Mouse (Mus musculus) liver, embryonic 14.5 days (tissue): ENCODE measurements at regions not wholly inside any gene's neighbourhood (a gene's known extent, or its start where the extent isn't known, plus 50 kb on each side); places are given as distances from the start of the nearest gene placed in this dataset.
A peak's percentile ranks its signal among the peaks of the same experiment; 100 is the strongest.

Experiments used
- ATAC-seq: fragments of 200-750 bp; cut with Nextera tagmentation; 2 replicates; pipeline ENCODE4 v1.8.0; 2017; ENCODE audit warnings: moderate number of reproducible peaks, mild to moderate bottlenecking, moderate library complexity; ENCODE audit not compliant: insufficient read depth
- DNase-seq, 3 experiments: peaks; one replicate each; pipeline ENCODE4 v3.0.0-alpha.2; 2012 to 2013; ENCODE audit warnings: low read depth in 3 of 3, low spot score in 3 of 3
- H3K27ac ChIP-seq: fragments of 300-500 bp; sonication (generic); 2 replicates; pipeline ENCODE4 v1.5.1; 2014; ENCODE audit warnings: moderate library complexity, mild to moderate bottlenecking, control low read depth, inconsistent platforms
- H3K27me3 ChIP-seq: fragments of 300-500 bp; sonication (generic); 2 replicates; pipeline ENCODE4 v1.6.1; 2014; ENCODE audit warnings: mild to moderate bottlenecking, low read length, moderate library complexity; ENCODE audit not compliant: control insufficient read depth, insufficient read depth
- H3K36me3 ChIP-seq: fragments of 300-500 bp; sonication (generic); replicated peaks from 2 replicates; pipeline ENCODE4 v1.6.1; 2014; ENCODE audit warnings: low read depth; ENCODE audit not compliant: control insufficient read depth, insufficient read depth
- H3K4me1 ChIP-seq, 2 experiments: fragments of 200-500 bp in 1 of 2; fragments of 300-500 bp in 1 of 2; sonication (generic) in 1 of 2; replicated peaks; 2 replicates each; pipeline ENCODE4 v1.6.1; 2012 to 2014; ENCODE audit warnings: antibody characterized with exemption in 1 of 2, inconsistent platforms in 1 of 2, low read length in 1 of 2; ENCODE audit not compliant: control insufficient read depth in 2 of 2, insufficient read depth in 2 of 2
- H3K4me2 ChIP-seq: fragments of 300-500 bp; sonication (generic); 2 replicates; pipeline ENCODE4 v1.6.1; 2014; ENCODE audit warnings: low read depth, mild to moderate bottlenecking, control low read depth, moderate library complexity
- H3K4me3 ChIP-seq, 2 experiments: fragments of 200-500 bp in 1 of 2; fragments of 300-500 bp in 1 of 2; sonication (generic) in 1 of 2; 2 replicates each; pipeline ENCODE4 v1.5.1; 2012 to 2014; ENCODE audit warnings: low read depth in 2 of 2, low read length in 2 of 2, mild to moderate bottlenecking in 2 of 2, control low read depth in 1 of 2, inconsistent platforms in 1 of 2, moderate library complexity in 1 of 2; ENCODE audit not compliant: insufficient read depth in 1 of 2
- H3K9ac ChIP-seq: fragments of 300-500 bp; sonication (generic); replicated peaks from 2 replicates; pipeline ENCODE4 v1.6.1; 2014; ENCODE audit warnings: mild to moderate bottlenecking, control low read depth, moderate library complexity
- H3K9me3 ChIP-seq: fragments of 300-500 bp; sonication (generic); 2 replicates; pipeline ENCODE4 v1.6.1; 2016; ENCODE audit warnings: low read length, mixed read lengths; ENCODE audit not compliant: control insufficient read depth
- CTCF ChIP-seq: IDR thresholded peaks from 2 replicates; pipeline ENCODE4 v1.5.1; 2016; ENCODE audit warnings: antibody characterized with exemption, low read depth, control low read depth
- EP300 ChIP-seq: IDR thresholded peaks from 2 replicates; pipeline ENCODE4 v1.6.1; 2016; ENCODE audit warnings: antibody characterized with exemption, low read depth
- WGBS: fragments of 180-500 bp; shearing (Covaris S2); extraction: QIAGEN DNeasy Blood & Tissue Kit; methylation state at CpG from one replicate; pipeline ENCODE4 v1.1.7; 2014; ENCODE audit not compliant: insufficient replicate concordance; 5-methylcytosine and 5-hydroxymethylcytosine counted together

DNA sequence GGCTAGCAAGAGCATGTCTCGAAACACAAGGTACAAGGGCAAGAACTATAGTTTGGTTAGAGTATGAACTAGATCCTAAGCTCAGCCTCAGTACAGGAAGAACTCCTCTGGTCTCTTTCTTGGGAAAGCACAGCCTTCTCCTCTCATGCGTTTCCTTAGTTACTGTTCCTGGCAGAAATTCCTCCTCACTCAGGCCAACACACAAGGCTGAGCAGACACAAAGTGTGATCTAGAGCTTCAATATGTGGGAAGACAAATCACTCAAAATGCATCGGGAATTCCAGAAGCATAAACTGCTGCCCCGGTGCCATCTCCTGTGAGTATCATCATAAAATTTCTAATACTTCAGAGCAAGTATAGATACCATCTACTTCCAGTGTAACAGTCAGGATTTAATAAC is 366.1 kb downstream of the Sv2b start:
- no peaks in the 10 kb centered on the region for H3K9me3 ChIP-seq
- H3K4me1 ChIP-seq, result 0 out of 4 replicates have a peak, but pooled peaks cover 0 to 2% of the 10 kb centered on the region in 2 experiments
- H3K36me3 ChIP-seq, result no peaks in the 10 kb centered on the region
- no peak for TF ChIP-seq CTCF
- TF ChIP-seq EP300, result no peak
- H3K9ac ChIP-seq, result no peak overlapping the region
- WGBS, result 68% methylated on average over 4 of the region's 4 CpGs
- DNase-seq, result no peak
- no peak overlapping the region for H3K4me2 ChIP-seq
- H3K4me3 ChIP-seq, result no peak overlapping the region
- H3K27ac ChIP-seq, result no peak overlapping the region
- no peak for ATAC-seq
- H3K27me3 ChIP-seq, result no peaks in the 10 kb centered on the region

DNA sequence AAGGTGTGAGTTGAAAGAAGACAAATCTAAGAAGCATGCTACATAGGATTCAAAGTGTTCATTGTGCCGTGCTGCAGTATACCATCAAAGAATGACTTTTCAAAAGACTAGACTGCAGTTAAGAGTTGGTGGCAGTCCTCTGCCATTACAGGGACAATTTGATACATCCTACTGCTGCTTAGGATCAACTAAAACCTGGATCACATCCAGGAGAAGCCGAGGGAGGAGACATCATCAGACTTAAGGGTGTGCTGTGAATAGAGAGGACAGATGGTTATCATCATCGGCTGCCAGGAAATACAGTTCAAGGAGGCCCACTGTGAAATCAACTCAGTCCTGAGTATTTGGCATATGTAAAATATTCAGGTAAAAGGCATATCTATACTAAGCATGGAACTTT is 366.9 kb downstream of the Sv2b start:
- ATAC-seq (no peak), DNase-seq (no peak)
- WGBS, result 47% methylated on average over 3 of the region's 3 CpGs

DNA sequence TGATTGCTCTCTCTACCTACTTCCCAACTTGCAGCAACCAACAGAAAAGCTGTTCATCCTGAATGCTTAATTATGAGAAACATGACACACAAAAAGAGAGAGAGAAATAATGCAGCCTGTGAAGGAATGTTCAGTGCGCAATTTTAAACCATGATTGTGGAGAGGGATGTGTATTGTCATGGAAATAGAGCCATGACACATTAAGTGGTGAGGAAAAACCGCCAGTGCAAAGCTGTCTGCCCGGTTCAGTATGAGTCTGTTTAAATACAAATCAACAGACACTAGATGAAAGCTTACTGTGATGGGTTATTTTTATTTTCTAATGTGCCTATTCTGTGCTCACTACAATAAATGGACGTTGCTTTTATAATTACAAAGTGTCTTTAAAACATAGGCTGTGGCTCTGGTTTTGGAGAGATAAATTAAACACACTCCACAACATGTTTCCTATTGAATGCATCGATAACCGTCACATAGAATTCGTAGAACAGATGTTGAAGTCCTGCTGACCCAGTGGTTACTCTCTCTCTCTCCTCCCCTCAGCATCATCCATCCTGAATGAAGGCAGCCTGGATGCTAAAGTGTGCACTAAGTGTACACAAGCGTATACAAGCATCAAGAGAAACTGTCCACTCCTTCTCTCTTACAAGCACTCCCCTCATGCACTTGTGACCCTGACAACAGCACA is 374.7 kb upstream of the Slco3a1 start:
- 24% methylated on average over 8 of the region's 8 CpGs for WGBS
- H3K4me2 ChIP-seq, result peak overlapping the region; percentile 66
- peak overlapping the region in 1 of 2 experiments; percentile 8; a peak in 1 of 4 replicates for H3K4me3 ChIP-seq
- H3K27ac ChIP-seq, result peak overlapping the region; percentile 78
- H3K9me3 ChIP-seq, result no peaks in the 10 kb centered on the region
- TF ChIP-seq EP300, result 0 out of 2 replicates have a peak, but pooled peaks have one; percentile 1
- TF ChIP-seq CTCF, result no peak
- peak in 1 of 3 experiments; percentile 9 for DNase-seq
- peak; percentile 47 for ATAC-seq
- peaks cover 30 to 36% of the 10 kb centered on the region in 2 experiments for H3K4me1 ChIP-seq
- H3K36me3 ChIP-seq, result no peaks in the 10 kb centered on the region
- no peaks in the 10 kb centered on the region for H3K27me3 ChIP-seq
- peak overlapping the region; percentile 50 for H3K9ac ChIP-seq

More for the DNA sequence above, 366.9 kb downstream of the Sv2b start:
- Histone ChIP-seq H3K27me3 (no peaks in the 10 kb centered on the region), H3K9ac (no peak overlapping the region), H3K4me3 (no peak overlapping the region), H3K36me3 (no peaks in the 10 kb centered on the region), H3K4me2 (no peak overlapping the region), H3K27ac (no peak overlapping the region), H3K4me1 (0 out of 4 replicates have a peak, but pooled peaks cover 0 to 2% of the 10 kb centered on the region in 2 experiments), H3K9me3 (no peaks in the 10 kb centered on the region)
- no peak for TF ChIP-seq CTCF
- no peak for TF ChIP-seq EP300

DNA sequence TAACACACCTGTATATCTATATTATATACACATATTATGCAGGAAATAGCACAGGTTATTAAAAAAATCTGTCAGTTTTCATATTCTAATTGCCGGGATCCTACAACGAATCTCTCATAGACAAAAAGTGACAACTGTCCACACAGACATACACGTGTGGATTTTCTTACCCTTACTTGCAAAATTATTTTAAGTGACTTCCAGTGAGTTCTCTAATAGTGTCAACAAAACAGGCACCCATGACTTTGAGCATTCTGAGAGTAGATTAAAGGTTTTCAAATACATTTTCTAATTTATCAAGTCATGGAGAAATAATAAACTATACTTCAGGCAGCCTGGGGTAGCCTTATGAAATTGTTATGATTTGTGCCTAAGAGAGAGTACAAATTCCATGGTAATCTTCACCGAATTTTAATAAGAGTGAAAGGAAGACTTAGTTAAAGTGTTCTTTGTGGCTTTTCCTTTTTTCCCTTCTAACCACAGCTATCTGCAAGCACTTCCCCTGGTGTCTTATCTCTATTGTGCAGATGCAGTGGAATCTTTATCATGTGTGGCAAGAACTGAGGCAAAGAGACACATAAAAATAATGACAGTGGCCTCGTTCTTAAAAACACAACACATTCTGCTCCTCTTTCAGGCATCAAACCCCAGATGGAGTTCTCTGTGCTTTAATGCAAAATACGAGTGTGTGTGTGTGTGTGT is 373.8 kb upstream of the Slco3a1 start:
- TF ChIP-seq CTCF (no peak), EP300 (peak; percentile 97)
- Histone ChIP-seq H3K9ac (peak overlapping the region; percentile 50), H3K27me3 (no peaks in the 10 kb centered on the region), H3K4me3 (peak overlapping the region; percentile 8 to 10; a peak in 3 of 4 replicates), H3K27ac (peak overlapping the region; percentile 78), H3K4me1 (peaks cover 30 to 36% of the 10 kb centered on the region in 2 experiments), H3K9me3 (no peaks in the 10 kb centered on the region), H3K4me2 (peak overlapping the region; percentile 66), H3K36me3 (no peaks in the 10 kb centered on the region)
- DNase-seq, result peak; percentile 83 to 91 (median 90)
- peak; percentile 91 for ATAC-seq
- WGBS, result 11% methylated on average over 6 of the region's 6 CpGs

DNA sequence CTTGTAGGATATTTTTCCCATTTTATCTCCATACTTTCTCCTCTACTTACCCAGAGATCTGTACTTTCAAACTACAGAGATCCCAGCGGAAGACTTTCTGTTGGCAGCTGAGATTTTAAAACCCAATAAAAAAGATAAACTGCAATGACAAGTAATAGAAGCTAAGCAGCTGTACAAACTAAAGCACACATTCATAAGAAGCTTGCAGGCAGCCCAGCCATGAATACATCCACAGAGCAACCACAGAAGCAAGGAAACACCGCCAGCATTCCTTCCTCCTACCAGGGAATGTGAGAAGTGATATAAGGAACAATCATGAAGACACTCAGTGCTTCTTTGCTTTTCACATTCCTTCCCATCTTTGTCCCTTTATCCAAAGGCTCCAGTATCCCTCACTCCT is 372.1 kb upstream of the Slco3a1 start:
- DNase-seq (no peak), ATAC-seq (no peak)
- Histone ChIP-seq H3K9me3 (no peaks in the 10 kb centered on the region), H3K27me3 (no peaks in the 10 kb centered on the region), H3K27ac (0 out of 2 replicates have a peak overlapping the region, but pooled peaks have one; percentile 26), H3K9ac (no peak overlapping the region), H3K4me1 (peaks cover 32 to 36% of the 10 kb centered on the region in 2 experiments), H3K4me3 (no peak overlapping the region), H3K4me2 (no peak overlapping the region), H3K36me3 (no peaks in the 10 kb centered on the region)
- WGBS, result 74% methylated on average over 2 of the region's 2 CpGs
- TF ChIP-seq EP300 (no peak), CTCF (no peak)
